Mouse (Mus musculus) cortical plate, adult 2 months (tissue): ENCODE measurements around the gene Esr1. TPM values are rescaled to one million over a fixed set of nuclear protein-coding genes. Genes with fewer than 3 reads are reported as not detected.

Experiments
- H3K27ac ChIP-seq: fragments of 200-500 bp; 2 replicates; pipeline ENCODE4 v1.5.1; 2012; ENCODE audit warnings: low read length, control low read depth, inconsistent platforms; ENCODE audit not compliant: insufficient read depth
- H3K4me1 ChIP-seq: fragments of 200-500 bp; 2 replicates; pipeline ENCODE4 v1.6.1; 2011; ENCODE audit warnings: low read length; ENCODE audit not compliant: control insufficient read depth, insufficient read depth
- H3K4me3 ChIP-seq: fragments of 200-500 bp; 2 replicates; pipeline ENCODE4 v1.5.1; 2011; ENCODE audit warnings: mild to moderate bottlenecking, low read length, control low read depth; ENCODE audit not compliant: insufficient read depth
- CTCF ChIP-seq: fragments of 200-500 bp; IDR thresholded peaks from 2 replicates; pipeline ENCODE4 v1.5.1; 2011; ENCODE audit warnings: mild to moderate bottlenecking, control low read depth, low read length; ENCODE audit not compliant: insufficient read depth; ENCODE audit errors: extremely low read depth
- POLR2A ChIP-seq: fragments of 200-500 bp; IDR thresholded peaks from 2 replicates; pipeline ENCODE4 v1.6.1; 2011; ENCODE audit warnings: mild to moderate bottlenecking, low read length, control low read depth; ENCODE audit not compliant: insufficient read depth; ENCODE audit errors: extremely low read depth
- polyA plus RNA-seq: library from polyadenylated mRNA; depleted of rRNA; stranded (reverse); fragments of >200 nt; gene quantifications from 2 replicates; pipeline ENCODE4 v1.2.3, GENCODE M21; 2012

Gene Esr1
- polyA plus RNA-seq, 1 experiment, result 0.65 TPM

DNA sequence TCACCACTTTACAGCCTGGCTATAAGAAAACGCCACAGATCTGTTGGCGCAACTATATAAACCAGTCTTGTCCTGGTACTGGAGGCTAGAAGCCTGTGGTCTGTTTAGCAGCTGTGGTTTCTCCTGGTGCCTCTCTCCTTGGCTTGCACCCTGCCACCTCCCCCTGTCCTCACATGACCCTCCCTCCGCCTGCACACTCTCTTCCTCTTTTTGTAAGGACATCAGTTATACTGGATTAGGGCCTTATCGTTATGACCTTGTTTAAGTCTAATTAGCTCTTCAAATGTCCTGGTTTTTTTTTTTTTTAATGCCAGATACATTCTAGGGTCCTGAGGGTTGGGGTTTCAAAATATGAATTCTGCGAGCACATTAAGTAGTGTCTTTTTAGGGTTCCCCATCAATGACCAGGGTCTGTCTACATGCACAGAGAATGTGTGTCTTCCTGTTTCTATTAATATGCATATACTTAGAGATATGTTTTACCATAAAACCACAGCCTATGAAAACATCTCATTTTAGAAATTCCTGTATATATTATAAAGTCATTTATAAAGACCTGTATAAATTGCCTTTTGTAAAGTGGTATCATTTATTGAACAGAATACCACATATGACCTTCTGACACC, 175.7 kb downstream of the Esr1 start:
- no peaks in the 10 kb centered on the region for H3K4me1 ChIP-seq
- no peak for TF ChIP-seq CTCF
- no peak for TF ChIP-seq POLR2A
- no peak overlapping the region for H3K27ac ChIP-seq
- H3K4me3 ChIP-seq, result no peak overlapping the region

DNA sequence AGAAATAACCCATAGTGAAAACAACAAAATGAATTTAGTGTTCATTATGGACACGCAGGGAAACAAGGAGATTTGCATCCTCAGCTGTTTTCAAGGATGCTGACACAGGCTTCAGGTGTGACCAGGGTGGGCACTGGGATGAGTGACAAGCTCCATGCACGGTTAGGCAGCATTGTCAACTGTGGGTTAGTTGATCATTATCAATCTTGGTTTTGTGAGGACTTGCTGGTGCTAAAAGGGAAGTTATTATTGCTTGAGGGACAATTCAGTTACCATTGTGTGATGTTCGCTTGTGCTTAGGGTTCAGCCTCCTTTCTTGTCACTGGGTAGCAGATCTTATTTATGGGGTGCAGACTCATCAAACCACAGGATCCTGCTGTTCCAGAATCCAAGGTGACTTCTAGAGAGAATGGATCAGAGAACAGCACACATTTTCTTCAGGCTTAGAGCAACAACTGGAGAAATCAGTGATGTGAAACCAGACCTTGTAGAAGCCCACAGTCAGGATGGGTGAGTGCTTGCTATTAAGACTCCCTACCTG, 186.9 kb downstream of the Esr1 start:
- TF ChIP-seq POLR2A (no peak), CTCF (no peak)
- Histone ChIP-seq H3K4me3 (no peak overlapping the region), H3K4me1 (no peaks in the 10 kb centered on the region), H3K27ac (no peak overlapping the region)

DNA sequence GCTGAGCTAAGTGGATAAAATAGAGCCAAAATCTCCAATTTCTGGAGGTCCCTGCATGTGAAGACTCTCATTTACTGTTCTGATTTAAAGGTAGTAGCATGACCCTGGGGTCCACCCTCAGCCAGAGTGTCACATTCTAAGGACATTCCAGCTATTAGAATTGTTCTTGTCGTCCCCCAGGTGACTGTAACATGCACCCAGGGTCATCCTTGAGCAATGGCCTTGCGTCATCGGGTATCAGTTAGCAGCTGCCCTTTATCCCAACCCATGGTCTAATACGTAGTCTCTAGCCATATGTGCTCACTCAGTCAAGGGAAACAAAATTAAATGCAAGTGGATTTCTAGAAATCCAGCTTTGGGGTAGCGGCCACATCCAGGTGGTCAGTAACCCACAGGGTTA, 213.0 kb downstream of the Esr1 start:
- Histone ChIP-seq H3K27ac (no peak overlapping the region), H3K4me1 (no peaks in the 10 kb centered on the region), H3K4me3 (no peak overlapping the region)
- no peak for TF ChIP-seq CTCF
- no peak for TF ChIP-seq POLR2A

DNA sequence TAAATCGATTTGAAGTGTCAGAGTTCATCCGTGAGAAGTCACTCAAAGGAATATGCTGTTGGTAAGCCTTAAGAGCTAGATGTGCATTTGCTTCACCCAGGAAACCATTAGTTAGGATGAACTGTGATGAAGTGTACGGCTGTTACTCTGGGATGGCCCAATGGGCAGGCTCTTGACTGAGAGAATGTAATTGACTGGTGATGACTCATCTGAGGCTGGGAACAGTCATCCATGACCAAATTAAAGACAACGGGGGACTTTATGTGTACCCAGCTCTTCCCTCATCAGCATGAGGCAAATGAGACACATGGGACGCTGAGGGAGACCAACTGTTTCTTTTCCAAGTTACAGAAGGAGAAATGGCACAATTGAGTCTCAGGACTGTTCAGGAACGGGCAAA, 219.2 kb downstream of the Esr1 start:
- no peak overlapping the region for H3K4me3 ChIP-seq
- H3K4me1 ChIP-seq, result no peaks in the 10 kb centered on the region
- no peak for TF ChIP-seq POLR2A
- TF ChIP-seq CTCF, result no peak
- no peak overlapping the region for H3K27ac ChIP-seq

DNA sequence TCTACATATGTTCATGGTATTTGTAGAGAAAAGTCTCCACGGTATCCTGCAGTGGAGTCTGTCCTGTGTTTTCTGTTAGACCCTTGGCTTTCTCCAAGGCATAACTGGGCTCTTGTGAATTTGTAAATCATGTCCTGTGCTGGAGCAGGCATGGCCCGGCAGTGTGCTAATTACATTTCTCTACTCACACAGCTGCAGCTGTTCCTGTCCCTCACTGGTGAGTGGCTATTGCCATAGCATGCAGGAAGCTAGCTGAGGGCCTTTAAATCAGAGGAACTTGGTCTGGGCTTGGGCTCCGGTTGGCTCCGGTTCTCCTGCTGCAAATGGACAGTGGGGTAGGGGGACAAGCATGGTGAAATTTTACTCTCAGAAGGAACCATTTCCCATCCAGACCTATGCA, 226.7 kb downstream of the Esr1 start:
- Histone ChIP-seq H3K4me1 (no peaks in the 10 kb centered on the region), H3K27ac (no peak overlapping the region), H3K4me3 (no peak overlapping the region)
- TF ChIP-seq POLR2A, result no peak
- no peak for TF ChIP-seq CTCF

DNA sequence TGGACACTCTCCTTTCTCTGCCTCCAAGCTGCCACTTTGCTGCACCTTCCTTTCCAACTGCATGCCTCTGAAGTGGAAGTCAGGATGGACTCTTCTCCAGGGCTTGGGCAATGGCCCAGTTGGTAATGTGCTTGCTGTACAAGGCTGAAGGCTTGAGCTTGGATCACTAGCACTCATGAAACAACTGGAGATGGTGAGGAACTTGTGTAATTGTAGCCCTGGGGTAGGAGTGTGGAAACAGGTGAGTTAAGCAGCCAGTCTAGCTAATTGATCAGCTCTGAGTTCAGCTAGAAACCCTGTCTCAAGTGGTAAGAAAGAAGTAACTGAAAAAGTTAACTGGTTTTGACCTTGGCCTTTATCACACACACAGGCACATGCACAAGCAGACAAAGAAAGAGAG, 229.6 kb downstream of the Esr1 start:
- TF ChIP-seq POLR2A (no peak), CTCF (no peak)
- H3K4me3 ChIP-seq, result no peak overlapping the region
- H3K27ac ChIP-seq, result no peak overlapping the region

DNA sequence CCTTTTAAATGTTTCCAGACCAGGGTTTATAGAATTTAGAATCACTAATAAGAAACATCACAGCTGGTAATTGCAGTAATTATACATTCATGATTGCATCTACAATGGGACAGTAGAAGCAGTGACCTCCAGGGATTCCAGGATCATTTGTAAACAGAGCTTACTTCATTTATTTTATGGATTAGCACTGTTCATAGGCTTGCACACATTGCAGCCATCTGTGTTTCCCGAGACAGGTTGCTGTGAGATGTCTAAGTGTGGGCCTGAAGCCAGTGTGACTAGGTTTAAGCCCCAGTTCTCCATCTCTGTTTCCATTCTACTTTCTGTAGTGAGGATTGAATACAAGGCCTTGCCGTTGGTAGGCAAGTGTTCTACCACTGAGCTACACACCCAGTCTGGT, 236.1 kb downstream of the Esr1 start:
- Histone ChIP-seq H3K4me3 (no peak overlapping the region), H3K27ac (no peak overlapping the region), H3K4me1 (no peaks in the 10 kb centered on the region)
- no peak for TF ChIP-seq POLR2A
- TF ChIP-seq CTCF, result no peak

More for the DNA sequence above, 229.6 kb downstream of the Esr1 start:
- H3K4me1 ChIP-seq, result no peaks in the 10 kb centered on the region

DNA sequence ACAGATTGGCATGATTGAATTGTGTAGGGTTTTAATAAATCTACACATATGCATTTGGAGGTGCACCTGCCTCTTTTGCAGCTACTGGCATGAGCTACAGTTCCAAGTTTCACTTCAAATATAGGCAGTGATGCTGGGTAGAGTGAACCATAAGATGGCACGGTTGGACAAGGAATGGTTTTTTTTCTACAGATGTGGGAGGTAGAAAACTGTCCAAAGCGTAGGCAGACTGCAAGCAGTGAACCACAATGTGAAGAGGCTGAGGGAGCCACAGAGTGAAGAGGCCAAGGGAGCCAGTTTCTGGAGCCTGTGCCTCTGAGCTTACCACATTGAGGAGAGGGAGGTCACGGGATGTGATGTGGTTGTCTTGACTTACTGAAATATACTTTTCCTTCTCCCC, 238.5 kb downstream of the Esr1 start:
- Histone ChIP-seq H3K4me1 (no peaks in the 10 kb centered on the region), H3K27ac (no peak overlapping the region), H3K4me3 (no peak overlapping the region)
- TF ChIP-seq CTCF (peak; percentile 27; the same call in 1 of the 2 replicates), POLR2A (no peak)

DNA sequence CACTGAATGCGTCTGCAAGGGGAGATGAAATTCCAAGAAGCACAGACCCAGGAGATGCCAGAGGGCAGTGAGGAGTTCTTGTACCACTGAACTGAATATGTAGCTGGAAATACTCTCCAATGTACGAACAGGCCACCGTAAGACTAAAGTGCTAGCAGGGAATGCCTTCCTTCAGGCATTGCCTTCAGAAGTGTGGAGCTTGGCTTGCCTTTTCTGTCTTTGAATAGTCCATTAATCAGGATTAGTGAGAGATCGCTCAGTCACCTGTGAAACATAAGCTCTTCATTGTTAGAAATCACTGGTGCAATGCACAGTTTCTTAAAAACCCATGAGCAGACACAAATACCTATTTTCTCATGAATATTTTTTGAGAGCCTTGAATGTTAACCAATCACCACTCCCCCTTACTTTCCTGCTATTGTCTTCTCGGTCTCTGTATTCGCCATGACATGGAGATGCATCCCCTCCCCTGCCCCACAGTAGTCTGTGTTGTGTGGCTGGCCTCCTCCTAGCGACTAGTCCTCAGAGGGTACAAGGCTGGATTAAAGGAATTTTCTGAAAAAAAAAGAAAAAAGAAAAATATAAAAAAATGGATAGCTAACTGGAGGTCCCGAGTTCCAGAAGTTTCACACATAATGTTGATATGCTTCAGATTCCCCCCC, 263.8 kb downstream of the Esr1 start:
- TF ChIP-seq CTCF (no peak), POLR2A (no peak)
- no peaks in the 10 kb centered on the region for H3K4me1 ChIP-seq
- no peak overlapping the region for H3K27ac ChIP-seq
- no peak overlapping the region for H3K4me3 ChIP-seq

DNA sequence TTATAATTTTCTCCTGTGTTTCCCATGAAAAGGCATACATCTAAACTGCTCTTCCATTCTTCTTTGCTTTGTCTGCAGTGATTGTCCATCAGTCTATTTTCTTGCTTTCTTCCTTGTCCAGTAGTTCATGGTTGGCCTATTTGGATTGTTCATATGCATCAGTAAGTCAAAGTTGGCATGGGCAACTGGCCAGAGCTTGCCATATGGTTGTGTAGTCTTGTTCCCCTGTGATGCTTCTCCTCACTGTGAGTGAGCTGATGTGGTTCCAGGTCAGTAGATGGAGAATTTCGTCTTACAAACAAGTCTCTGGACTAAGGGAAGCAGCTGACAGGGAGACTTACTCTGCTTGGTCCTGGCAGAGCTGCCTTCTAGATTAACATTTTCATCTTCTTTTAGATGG, 270.0 kb downstream of the Esr1 start:
- no peak overlapping the region for H3K27ac ChIP-seq
- no peak overlapping the region for H3K4me3 ChIP-seq
- H3K4me1 ChIP-seq, result peaks cover 2% of the 10 kb centered on the region; the same call in 1 of the 2 replicates
- no peak for TF ChIP-seq POLR2A
- TF ChIP-seq CTCF, result no peak
